Mouse (Mus musculus): ENCODE results near the gene Krtap31-2.
A peak's percentile ranks its signal among the peaks of the same experiment; 100 is the strongest.

Gene Krtap31-2

DNA sequence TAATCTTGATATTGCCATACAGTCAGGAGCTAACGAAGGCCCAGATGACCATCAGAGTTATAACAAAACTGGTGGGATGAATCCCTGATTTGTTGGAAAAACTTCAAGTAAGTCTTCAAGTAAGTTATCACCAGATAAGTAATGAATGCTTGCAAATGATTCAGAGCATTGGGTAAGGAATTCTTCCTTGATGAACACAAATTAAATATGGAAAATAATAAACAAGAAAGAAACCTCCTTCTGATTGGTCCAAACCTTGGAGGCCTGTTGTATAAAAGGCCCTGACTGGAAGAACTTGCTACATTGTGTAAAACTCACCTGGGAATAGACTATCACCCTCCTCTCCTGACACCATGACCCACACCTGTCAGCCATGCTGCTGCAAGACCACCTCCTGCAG lies at the start of gene Krtap31-2:
TSS of gene Krtap31-2 (plus strand) at position 301 of the 400 bp plus-strand sequence.
- DNase-seq (ENCODE audit: low read depth, low spot score), result no peak

DNA sequence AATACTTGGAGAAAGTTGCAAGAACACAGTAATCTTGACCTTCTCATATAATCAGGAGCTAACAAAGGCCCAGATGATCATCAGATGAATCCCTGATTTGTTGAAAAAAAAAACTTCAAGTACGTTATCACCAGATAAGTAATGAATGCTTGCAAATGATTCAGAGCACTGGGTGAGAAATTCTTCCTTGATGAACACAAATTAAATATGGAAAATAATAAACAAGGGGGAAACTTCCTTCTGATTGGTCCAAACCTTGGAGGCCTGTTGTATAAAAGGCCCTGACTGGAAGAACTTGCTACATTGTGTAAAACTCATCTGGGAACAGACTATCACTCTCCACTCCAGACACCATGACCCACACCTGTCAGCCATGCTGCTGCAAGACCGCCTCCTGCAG lies 28.5 kb upstream of the Krtap31-2 start, which contains the start of gene Krtap31-1:
TSS of gene Krtap31-1 (plus strand) at position 301 of the 400 bp plus-strand sequence.
- DNase-seq (ENCODE audit: low read depth, low spot score), result no peak

DNA sequence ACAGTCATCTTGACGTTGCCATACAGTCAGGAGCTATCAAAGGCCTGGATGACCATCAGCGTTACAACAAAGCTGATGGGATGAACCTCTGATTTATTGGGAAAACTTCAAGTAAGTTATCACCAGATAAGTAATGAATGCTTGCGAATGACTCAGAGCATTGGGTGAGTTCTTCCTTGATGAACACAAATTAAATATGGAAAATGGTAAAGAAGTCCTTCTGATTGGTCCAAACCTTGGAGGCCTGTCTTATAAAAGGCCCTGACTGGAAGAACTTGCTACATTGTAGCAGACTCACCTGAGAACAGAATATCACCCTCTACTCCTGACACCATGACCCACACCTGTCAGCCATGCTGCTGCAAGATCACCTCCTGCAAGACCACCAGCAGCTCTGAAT lies 21.6 kb upstream of the Krtap31-2 start, which contains the start of gene Gm11565:
TSS of gene Gm11565 (plus strand) at position 301 of the 400 bp plus-strand sequence.
- DNase-seq (ENCODE audit: low read depth, low spot score), result no peak

DNA sequence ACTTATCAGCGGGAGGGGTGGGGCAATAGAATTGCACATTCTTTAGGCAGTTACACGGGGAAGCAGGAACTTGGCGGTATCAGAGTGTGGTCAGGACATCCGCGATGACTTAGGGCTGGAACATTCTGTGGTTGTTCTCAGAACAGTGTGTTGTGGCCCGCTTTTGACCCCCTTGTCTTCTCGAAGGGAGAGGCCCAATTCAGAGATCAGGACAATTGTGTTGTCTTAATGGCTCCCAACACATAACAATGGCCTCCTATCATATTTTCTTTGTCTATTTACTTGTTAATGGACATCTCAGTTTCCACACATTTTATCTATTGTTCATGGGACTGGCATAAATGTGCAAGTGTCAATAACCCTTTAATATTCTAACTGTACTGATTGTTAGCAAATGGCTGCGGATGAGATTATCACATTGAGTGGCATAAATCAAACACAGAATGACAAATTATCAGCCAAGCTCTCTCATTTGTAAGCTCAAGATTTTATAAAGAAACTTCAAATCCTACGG lies 1.7 kb downstream of the Krtap31-2 start:
- peak; percentile 24 for DNase-seq (ENCODE audit: low read depth, low spot score)

DNA sequence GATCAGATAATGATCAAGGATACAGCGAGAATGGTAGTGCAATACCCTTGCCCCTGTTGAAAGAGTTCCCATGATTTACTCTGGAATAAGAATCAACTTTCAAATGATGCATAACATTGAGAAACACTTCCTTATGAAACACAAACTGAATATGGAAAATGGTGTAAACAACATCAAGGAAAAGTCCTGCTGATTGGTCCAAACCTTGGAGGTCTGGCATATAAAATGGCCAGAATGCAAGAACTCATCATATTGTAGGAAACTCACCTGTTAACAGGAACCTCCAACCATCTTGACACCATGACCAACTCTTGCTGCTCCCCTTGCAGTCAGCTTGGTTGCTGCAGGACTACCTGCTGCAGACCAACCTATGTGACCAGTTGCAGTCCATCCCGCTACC lies 12.1 kb downstream of the Krtap31-2 start, which contains the start of gene Krtap9-5:
TSS of gene Krtap9-5 (plus strand) at position 301 of the 400 bp plus-strand sequence.
- DNase-seq (ENCODE audit: low read depth, low spot score), result no peak

DNA sequence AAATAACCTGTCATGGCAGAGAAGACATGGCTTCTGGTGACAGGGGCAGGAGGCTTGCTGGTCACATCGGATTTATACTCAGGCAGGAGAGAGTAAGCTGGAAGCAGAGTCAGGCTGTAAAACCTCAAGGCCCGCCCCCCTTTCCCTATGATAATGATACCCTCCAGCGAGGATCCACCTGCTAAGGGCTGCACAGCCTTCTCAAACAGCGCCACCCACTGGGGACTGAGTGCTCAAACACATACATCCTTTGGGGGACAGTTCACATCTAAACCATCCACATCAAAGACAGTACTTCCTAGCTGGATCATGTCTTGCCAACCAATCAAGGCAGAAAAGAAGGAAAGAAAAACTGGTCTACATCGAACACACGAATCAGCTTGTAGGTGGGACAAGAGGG lies 28.1 kb downstream of the Krtap31-2 start:
- peak; percentile 29 for DNase-seq (ENCODE audit: low read depth, low spot score)

DNA sequence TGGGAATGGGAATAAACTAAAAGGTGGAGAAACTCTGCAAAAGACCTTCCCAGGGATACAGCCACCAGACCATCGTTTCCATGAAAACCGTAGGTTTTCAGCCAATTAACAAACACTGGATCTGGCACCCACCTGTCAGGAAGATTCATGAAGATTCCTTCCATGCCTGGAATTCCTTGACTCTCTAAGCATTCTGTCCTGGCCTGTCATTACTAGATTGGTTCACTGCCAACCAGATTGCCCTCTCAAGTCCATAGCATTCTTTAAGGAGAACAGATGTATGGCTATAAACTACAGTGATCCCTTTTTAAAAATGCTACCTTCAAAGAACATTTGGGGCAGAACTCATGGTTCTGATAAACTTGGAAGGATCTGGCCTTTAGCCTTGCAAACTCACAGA lies 29.9 kb downstream of the Krtap31-2 start:
- DNase-seq (ENCODE audit: low read depth, low spot score), result no peak

DNA sequence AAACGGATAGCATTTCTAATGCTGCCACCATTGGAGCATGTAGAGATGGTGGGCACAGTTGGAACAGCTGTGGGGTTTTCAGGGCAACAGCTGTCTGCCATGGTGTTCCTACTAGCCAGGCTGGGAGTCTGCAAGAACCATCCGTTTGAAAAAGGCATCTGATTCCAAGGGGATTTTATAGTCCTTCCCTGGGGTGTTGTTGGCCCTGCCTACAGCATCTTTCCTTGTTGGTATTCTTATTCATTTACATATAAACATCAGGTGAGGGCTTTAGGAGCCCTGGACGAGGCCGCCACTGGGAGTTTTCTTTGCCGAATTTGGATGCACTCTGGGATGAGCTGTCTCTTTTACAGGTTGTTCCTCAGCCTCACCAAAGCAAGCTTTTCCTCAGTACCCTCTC lies 42.9 kb downstream of the Krtap31-2 start, which contains the start of gene Krtap29-1:
TSS of gene Krtap29-1 (minus strand) at position 101 of the 400 bp plus-strand sequence.
- DNase-seq (ENCODE audit: low read depth, low spot score), result no peak

DNA sequence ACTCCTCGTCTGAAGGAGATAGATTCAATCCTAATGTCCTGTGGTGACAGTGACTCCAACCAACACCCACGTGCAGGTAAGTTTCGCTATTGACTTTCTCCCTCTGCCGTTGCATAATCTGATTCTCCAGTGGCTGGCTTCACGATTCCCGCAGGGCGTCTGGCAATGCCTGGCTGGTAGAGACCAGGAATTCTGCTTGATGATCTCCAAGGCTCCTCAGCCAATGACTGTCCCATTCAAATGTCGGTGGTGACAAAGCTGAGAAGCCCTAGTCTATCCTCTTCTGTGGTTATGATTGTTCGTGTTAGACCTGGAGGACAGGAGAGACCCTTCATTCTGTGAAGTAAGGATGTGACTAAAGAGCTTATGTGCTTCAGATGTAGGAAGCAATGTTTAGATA lies 46.6 kb downstream of the Krtap31-2 start:
- DNase-seq (ENCODE audit: low read depth, low spot score), result no peak

DNA sequence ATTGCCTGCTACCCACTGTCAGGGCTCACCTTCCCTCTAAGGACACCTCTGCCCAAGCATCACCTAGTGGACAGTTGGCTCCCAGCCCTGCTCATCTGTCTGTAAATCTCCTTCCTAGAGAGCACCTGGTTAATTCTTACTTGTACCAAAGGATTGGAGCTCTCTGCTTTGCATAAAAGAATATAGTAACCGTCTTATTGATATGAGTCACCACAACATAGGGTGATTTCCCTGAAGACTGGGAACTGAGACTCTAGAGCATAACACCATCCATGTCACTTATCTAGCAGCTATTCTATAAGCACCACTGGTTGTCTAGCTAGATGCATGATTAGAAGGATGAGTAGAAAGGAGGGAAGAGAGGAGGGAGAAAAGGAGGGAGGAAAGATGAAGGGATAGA lies 47.4 kb downstream of the Krtap31-2 start:
- DNase-seq (ENCODE audit: low read depth, low spot score), result no peak

DNA sequence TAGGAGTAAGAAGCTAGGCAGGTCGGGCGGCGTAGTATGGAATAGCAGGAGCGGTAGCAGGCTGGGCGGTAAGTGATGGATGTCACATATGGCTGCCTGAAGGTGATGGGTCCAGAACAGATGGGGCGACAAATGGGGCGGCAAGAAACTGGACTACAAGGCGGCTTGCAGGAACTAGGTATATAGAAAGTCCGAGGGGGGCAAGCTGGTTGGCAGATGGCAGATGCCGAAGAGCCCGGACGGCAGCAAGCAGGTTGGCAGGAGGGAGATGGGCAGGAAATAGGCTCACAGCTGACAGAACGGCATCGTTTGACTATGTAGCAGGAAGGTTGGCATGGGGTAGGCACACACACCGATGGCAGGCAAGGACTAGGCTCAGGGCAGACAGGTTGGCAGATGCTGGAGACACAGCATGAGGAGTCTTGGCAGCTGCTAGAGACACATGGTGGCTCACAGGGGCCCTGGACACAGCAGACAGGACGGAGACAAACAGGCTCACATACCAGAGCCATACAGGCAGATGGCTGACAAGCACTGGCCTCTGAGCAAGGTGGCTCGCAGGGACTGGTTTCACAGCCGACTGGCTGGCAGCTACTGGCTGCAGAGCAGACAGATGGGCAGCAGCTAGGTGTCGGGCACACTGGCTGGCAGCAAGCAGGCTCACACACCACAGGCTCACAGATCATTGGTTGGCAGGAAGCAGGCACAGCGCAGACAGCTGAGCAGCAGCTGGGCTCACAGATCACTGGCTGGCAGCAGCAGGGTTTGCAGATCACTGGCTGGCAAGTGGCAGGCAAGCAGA lies 49.4 kb downstream of the Krtap31-2 start:
- DNase-seq (ENCODE audit: low read depth, low spot score), result no peak

DNA sequence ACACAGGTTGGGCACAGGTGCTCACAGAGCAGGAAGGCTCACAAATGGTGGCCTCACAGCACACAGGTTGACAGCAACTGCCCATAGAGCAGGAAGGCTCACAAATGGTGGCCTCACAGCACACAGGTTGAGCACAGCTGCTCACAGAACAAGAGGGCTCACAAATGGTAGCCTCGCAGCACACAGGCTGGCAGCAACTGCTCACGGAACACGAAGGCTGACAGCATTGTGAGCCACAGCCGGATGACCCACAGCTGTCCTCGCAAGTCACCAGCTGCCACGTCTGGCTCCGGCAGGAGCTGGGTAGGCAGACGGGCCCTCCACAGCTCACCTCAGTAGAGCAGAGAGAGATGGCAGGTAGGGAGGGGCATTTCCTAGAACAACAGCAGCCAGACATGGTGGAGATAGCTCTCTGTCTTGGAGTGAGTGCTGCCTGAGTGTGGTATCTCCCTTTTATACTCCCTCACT lies 50.1 kb downstream of the Krtap31-2 start, which contains the start of gene Krtap16-1:
TSS of gene Krtap16-1 (minus strand) at position 418 of the 468 bp plus-strand sequence.
- DNase-seq (ENCODE audit: low read depth, low spot score), result no peak
